In the genomic region with DNA sequence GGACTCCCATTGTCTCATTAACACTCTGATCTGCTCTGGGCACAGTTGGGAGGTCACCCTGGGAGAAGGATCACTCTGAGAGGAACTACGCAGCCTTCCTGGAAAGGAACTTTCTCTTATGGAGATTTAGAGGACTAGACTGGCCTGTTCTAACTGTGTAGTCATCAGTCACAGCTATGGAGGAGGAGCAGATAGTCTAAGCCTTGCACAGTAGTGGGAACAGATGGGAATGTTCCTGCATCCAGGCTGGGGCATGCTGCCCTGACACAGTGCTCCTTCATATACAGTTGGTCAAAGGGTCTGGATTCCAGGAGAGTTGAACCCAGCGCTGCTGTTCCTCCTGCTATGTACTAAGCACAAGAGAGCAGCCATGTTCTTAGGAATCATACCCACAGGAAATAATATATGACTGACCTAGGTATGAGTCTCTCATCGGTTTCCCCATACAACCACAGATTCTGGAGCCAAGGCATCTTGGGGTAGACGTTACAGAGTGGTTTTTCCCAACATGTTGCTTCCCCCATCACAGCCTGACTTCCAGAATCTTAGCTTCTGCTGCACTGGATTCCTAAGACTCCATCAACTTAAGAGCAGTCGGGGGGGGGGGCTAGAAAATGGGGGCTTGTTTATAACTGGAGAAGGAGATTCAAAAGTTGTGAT, we compare ENCODE assay signal across 11 mouse cellular contexts. TPM values are rescaled to one million over a fixed set of nuclear protein-coding genes. Genes with fewer than 3 reads are reported as not detected.
DNase-seq lines count a peak whose midpoint lies in the region; ATAC-seq lines count a peak whose summit lies in the region.
"Had no signal": no experiment of that assay in that cellular context is flagged by ENCODE, and none has a peak within 500 bp of the region (broad histone marks: within the 10 kb centered on the region; RNA-seq: fewer than 3 reads in every experiment).

No protein-coding gene starts in this region.

- H3K4me1 ChIP-seq in heart, embryonic 15.5 days (replicated peaks): peaks cover 67% of the 10 kb centered on the region
- H3K4me1 ChIP-seq in limb, embryonic 13.5 days: peaks cover 66% of the 10 kb centered on the region

- 69% methylated on average over 5 of the region's 5 CpGs for WGBS in heart, embryonic 15.5 days
- WGBS in limb, embryonic 13.5 days: 66% methylated on average over 5 of the region's 5 CpGs

- DNase-seq in heart, adult 11 months: no peak
- peak; percentile 46 to 60 for DNase-seq in layer of hippocampus, postnatal 14 days (ENCODE audit: low spot score in 2 of 2)
- no peak for DNase-seq in layer of hippocampus, adult 8-10 months (ENCODE audit: low spot score in 2 of 2)
- peak; percentile 22 for DNase-seq in brain, adult 2 months (ENCODE audit: low read depth, low spot score)
- DNase-seq in cerebellum, postnatal 4 days (ENCODE audit: low spot score in 2 of 2): no peak
- no peak for DNase-seq in urinary bladder, postnatal 36 days (ENCODE audit: low spot score in 2 of 2)
- DNase-seq: cerebellum, postnatal 14 days had no signal

- peak overlapping the region; percentile 76 for H3K27ac ChIP-seq in heart, embryonic 15.5 days
- no peak overlapping the region for H3K27ac ChIP-seq in limb, embryonic 13.5 days
- H3K27ac ChIP-seq: hindbrain, embryonic 15.5 days had no signal

- no peaks in the 10 kb centered on the region for H3K27me3 ChIP-seq in heart, embryonic 15.5 days
- peaks cover 30% of the 10 kb centered on the region for H3K27me3 ChIP-seq in limb, embryonic 13.5 days
- H3K27me3 ChIP-seq: hindbrain, embryonic 15.5 days had no signal

- no peak overlapping the region for H3K4me2 ChIP-seq in heart, embryonic 15.5 days
- peak overlapping the region; percentile 30; the same call in 1 of the 2 replicates for H3K4me2 ChIP-seq in limb, embryonic 13.5 days (replicated peaks)
- H3K4me2 ChIP-seq: hindbrain, embryonic 15.5 days had no signal

- H3K36me3 ChIP-seq in heart, embryonic 15.5 days: no peaks in the 10 kb centered on the region
- H3K36me3 ChIP-seq in limb, embryonic 13.5 days: no peaks in the 10 kb centered on the region
- H3K36me3 ChIP-seq: hindbrain, embryonic 15.5 days had no signal

- ATAC-seq in heart, embryonic 15.5 days (replicated peaks; ENCODE audit: insufficient number of reproducible peaks, insufficient read depth, low FRiP score, low read depth): no peak
- no peak for ATAC-seq in limb, embryonic 13.5 days (ENCODE audit: low FRiP score, low read depth)
- ATAC-seq: liver, postnatal 0 days had no signal

- H3K9ac ChIP-seq in heart, embryonic 15.5 days: no peak overlapping the region
- H3K9ac ChIP-seq in limb, embryonic 13.5 days: no peak overlapping the region
- H3K9ac ChIP-seq: hindbrain, embryonic 15.5 days; liver, postnatal 0 days had no signal

- H3K4me3 ChIP-seq in heart, embryonic 15.5 days: no peak overlapping the region
- H3K4me3 ChIP-seq in limb, embryonic 13.5 days: no peak overlapping the region
- H3K4me3 ChIP-seq: hindbrain, embryonic 15.5 days had no signal

- no peaks in the 10 kb centered on the region for H3K9me3 ChIP-seq in heart, embryonic 15.5 days (replicated peaks)
- 0 out of 2 replicates have a peak, but pooled peaks cover 3% of the 10 kb centered on the region for H3K9me3 ChIP-seq in limb, embryonic 13.5 days
- H3K9me3 ChIP-seq: hindbrain, embryonic 15.5 days had no signal

RNA-seq across cellular contexts. Expression of a gene that starts 58.0 kb away (rescaled TPM):
- polyA plus RNA-seq in heart, embryonic 15.5 days (2015; fragmentation: Nextera tagmentation; extraction: Ambion mirVana): 42.8 and 48.2 TPM in 2 replicates
- total RNA-seq in layer of hippocampus, postnatal 14 days (2021): 1 to 10 TPM; 2.1 to 2.4 TPM
- total RNA-seq in layer of hippocampus, adult 8-10 months (2022): 1 to 10 TPM in 3 of 4 experiments, under 1 TPM in 1; 0.99 to 3.1 (median 2.0) TPM
- 29.6 and 32.5 TPM in 2 replicates for polyA plus RNA-seq in limb, embryonic 13.5 days (2015; fragmentation: Nextera tagmentation; extraction: Ambion mirVana)

Comparison
In these comparisons a context has a peak if more than half of its experiments do, and no peak if none do; other contexts are left out.
1. DNase-seq: peak in layer of hippocampus, postnatal 14 days (2 of 2) and brain, adult 2 months (single experiment); none in heart, adult 11 months (single experiment), layer of hippocampus, adult 8-10 months (0 of 2), cerebellum, postnatal 4 days (0 of 2) and urinary bladder, postnatal 36 days (0 of 2).